Mouse (Mus musculus): ENCODE data around the gene Pafah1b1. TPM values are rescaled to one million over a fixed set of nuclear protein-coding genes. Genes with fewer than 3 reads are reported as not detected.

The Pafah1b1 gene
- total and polyA plus RNA-seq, 2 experiments from 2014 or later: 82.6 to 181 TPM

DNA sequence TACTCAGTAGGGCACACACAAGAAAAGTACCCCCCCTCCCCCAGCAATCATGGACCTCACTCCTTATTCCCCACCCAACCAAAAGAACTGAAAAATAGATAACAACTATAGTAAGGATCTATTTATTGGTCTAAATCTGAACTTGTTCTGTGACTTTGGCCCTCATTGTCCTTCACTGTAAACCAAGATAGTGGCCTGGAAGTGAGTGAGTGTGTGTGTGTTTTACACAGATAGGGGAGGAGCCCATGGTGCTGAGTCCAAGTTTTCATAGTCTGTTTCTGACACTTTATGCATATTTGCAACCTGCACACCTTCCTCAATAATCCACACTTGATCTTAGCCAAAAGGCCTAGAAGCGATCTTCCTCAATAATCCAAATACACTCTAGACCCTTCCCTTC is 75.8 kb downstream of the Pafah1b1 start:
- Histone ChIP-seq H3K4me2 (ENCODE audit: low read depth, low read length) (peak overlapping the region; percentile 82), H3K9me3 (ENCODE audit: low read length) (no peaks in the 10 kb centered on the region), H3K4me3 (ENCODE audit: low read length) (peak overlapping the region; percentile 83), H3K9ac (replicated peaks; ENCODE audit: low read length) (peak overlapping the region; percentile 90), H3K4me1 (ENCODE audit: insufficient read depth, low read length) (peaks cover 28% of the 10 kb centered on the region), H3K27me3 (ENCODE audit: insufficient read depth, low read length) (no peaks in the 10 kb centered on the region), H3K27ac (peak overlapping the region; percentile 85), H3K36me3 (ENCODE audit: insufficient read depth, low read length) (no peaks in the 10 kb centered on the region)
- ATAC-seq (no peak; the same call in 1 of the 2 replicates), DNase-seq (ENCODE audit: low spot score) (no peak)
- WGBS: 6% methylated on average over 1 of the region's 1 CpGs
- TF ChIP-seq CTCF (IDR thresholded peaks at IDR 0.05; ENCODE audit: low read depth): no peak

DNA sequence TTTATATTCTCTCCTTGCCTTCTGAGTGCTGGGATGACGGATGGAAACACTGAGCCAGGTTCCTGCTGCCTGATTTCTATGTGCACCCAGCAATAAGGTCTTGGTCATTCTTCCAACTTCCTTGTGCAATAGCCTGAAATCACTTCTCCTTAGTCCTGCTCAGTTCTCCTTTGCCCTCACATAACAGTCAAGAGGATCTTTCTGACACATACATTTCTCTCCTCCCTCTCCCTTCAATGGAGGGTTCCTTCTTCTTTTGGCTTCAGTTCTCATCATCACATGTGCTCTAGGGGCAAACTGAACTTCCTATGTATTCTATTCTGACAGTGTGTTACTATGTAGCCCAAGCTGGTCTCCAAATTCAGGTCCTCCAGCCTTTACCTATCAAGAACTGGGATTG is 76.5 kb downstream of the Pafah1b1 start:
- peaks cover 22% of the 10 kb centered on the region for H3K4me1 ChIP-seq (ENCODE audit: insufficient read depth, low read length)
- H3K4me3 ChIP-seq (ENCODE audit: low read length): no peak overlapping the region
- no peak overlapping the region for H3K9ac ChIP-seq (replicated peaks; ENCODE audit: low read length)
- H3K9me3 ChIP-seq (ENCODE audit: low read length): no peaks in the 10 kb centered on the region
- ATAC-seq (no peak), DNase-seq (ENCODE audit: low spot score) (no peak)
- 84% methylated on average over 1 of the region's 1 CpGs for WGBS
- H3K4me2 ChIP-seq (ENCODE audit: low read depth, low read length): no peak overlapping the region
- H3K27ac ChIP-seq: no peak overlapping the region; the same call in 1 of the 2 replicates
- no peak for TF ChIP-seq CTCF (IDR thresholded peaks at IDR 0.05; ENCODE audit: low read depth)
- H3K27me3 ChIP-seq (ENCODE audit: insufficient read depth, low read length): no peaks in the 10 kb centered on the region
- no peaks in the 10 kb centered on the region for H3K36me3 ChIP-seq (ENCODE audit: insufficient read depth, low read length)

DNA sequence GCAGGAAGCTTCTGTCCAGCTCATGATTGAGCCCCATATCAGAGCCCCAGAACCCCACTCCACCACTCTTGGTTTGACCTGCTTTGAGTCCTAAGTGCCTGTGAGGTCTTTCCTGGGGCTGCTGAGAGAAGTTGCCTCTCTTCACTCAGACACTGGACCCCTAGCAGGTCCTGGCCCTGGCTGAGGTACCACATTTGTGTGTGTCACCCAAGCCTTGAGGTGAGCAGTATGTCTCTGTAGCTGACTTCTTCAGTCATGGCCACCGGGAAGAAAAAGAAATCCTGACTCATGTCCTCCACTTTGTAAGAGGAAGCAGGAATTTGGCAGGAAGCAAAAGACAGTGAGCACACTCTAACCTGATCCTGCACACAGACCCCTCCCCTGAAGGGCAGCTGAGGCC is 84.8 kb downstream of the Pafah1b1 start:
- Histone ChIP-seq H3K27me3 (ENCODE audit: insufficient read depth, low read length) (no peaks in the 10 kb centered on the region), H3K36me3 (ENCODE audit: insufficient read depth, low read length) (no peaks in the 10 kb centered on the region), H3K9ac (replicated peaks; ENCODE audit: low read length) (no peak overlapping the region), H3K9me3 (ENCODE audit: low read length) (no peaks in the 10 kb centered on the region), H3K4me1 (ENCODE audit: insufficient read depth, low read length) (peaks cover 5% of the 10 kb centered on the region; the same call in 1 of the 2 replicates), H3K4me2 (ENCODE audit: low read depth, low read length) (no peak overlapping the region), H3K27ac (no peak overlapping the region), H3K4me3 (ENCODE audit: low read length) (no peak overlapping the region)
- no peak for TF ChIP-seq CTCF (IDR thresholded peaks at IDR 0.05; ENCODE audit: low read depth)
- ATAC-seq (no peak), DNase-seq (ENCODE audit: low spot score) (no peak)
- 72% methylated on average over 1 of the region's 1 CpGs for WGBS

DNA sequence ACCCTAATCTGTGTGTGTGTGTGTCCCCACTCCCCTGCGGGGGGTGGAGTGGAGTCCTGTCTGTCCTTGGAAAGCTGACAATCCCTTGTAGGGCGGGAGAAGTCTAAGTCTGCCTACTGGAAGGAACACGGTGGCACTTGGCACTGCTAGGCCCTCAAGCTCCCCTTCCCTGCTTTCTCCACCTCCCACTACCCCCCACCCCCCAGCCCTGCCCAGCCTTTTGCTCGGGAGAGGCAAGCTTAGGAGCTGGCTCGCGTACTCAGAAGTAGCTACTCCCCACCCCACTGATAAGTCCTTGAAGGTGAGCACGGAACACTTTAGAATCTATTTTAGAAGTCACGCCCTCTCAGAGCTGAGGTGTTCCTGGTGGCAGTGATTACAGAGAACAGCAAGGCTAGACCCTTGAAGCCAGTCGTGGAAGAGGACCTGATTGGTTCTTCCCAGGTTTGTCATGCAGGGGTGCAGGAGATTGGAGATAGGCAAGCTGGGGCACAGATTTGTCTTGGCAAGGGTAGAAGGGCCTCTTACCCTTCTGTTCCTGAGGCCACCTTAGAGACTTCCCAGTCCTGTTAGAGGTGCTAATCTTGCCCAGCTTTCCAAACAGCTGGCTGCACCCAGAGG is 85.6 kb downstream of the Pafah1b1 start:
- Histone ChIP-seq H3K4me1 (ENCODE audit: insufficient read depth, low read length) (peaks cover 5% of the 10 kb centered on the region; the same call in 1 of the 2 replicates), H3K4me2 (ENCODE audit: low read depth, low read length) (peak overlapping the region; percentile 83), H3K4me3 (ENCODE audit: low read length) (peak overlapping the region; percentile 67), H3K27ac (peak overlapping the region; percentile 96), H3K27me3 (ENCODE audit: insufficient read depth, low read length) (no peaks in the 10 kb centered on the region), H3K36me3 (ENCODE audit: insufficient read depth, low read length) (no peaks in the 10 kb centered on the region), H3K9ac (replicated peaks; ENCODE audit: low read length) (peak overlapping the region; percentile 80), H3K9me3 (ENCODE audit: low read length) (no peaks in the 10 kb centered on the region)
- 11% methylated on average over 9 of the region's 9 CpGs for WGBS
- DNase-seq (ENCODE audit: low spot score) (peak; percentile 8), ATAC-seq (peak; percentile 72)
- TF ChIP-seq CTCF (IDR thresholded peaks at IDR 0.05; ENCODE audit: low read depth): no peak

DNA sequence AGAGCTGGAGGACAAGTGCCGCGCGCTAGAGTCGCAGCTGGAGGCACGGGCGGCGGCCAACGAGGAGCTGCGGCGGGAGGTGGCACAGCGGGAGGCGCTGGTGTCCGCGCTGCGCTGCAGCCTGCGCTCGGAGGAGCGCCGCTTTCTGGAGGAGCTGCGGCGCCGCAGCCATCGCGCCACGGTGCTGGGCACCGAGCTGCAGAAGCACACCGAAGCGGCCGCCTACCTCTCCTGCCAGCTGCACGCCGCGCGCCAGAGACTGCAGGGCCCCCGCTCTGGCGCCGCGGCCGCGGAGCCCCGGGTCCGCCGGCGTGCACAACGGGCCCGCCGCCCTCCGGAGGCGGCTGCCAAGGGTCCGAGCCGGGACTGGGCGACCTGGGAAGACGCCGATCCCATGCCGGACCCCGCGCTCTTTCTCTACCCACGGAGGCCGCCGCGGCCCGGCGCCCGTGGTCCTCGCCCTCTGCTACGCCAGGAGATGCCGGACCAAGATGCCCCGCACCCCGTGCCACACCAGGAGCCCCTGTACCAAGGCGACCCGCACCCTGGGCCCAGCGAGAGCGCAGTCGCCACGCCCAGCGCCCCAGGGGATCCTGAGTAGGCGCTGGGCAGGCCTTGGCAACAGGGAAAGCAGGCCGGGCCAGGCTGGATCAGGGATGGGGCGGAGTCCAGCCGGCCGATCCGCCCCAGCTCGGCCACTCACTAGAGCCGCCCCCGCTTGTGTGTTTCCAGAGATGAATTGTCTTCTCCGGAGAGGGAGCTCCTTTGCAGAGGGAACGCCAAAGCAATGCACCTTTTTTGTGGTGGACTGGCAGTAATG is 86.3 kb downstream of the Pafah1b1 start:
- peak overlapping the region; percentile 83 for H3K4me2 ChIP-seq (ENCODE audit: low read depth, low read length)
- peak overlapping the region; percentile 67 for H3K4me3 ChIP-seq (ENCODE audit: low read length)
- TF ChIP-seq CTCF (IDR thresholded peaks at IDR 0.05; ENCODE audit: low read depth): 0 out of 2 replicates have a peak, but pooled peaks have one; percentile 5
- H3K4me1 ChIP-seq (ENCODE audit: insufficient read depth, low read length): peaks cover 5% of the 10 kb centered on the region; the same call in 1 of the 2 replicates
- 1% methylated on average over 81 of the region's 86 CpGs for WGBS
- H3K27ac ChIP-seq: peak overlapping the region; percentile 96
- DNase-seq (ENCODE audit: low spot score) (peak; percentile 88), ATAC-seq (peak; percentile 90)
- H3K27me3 ChIP-seq (ENCODE audit: insufficient read depth, low read length): no peaks in the 10 kb centered on the region
- H3K9me3 ChIP-seq (ENCODE audit: low read length): no peaks in the 10 kb centered on the region
- H3K36me3 ChIP-seq (ENCODE audit: insufficient read depth, low read length): no peaks in the 10 kb centered on the region
- peak overlapping the region; percentile 80 for H3K9ac ChIP-seq (replicated peaks; ENCODE audit: low read length)

GRCm38 (mm10) chr11:74637486-74637885 is 87.0 kb downstream of the Pafah1b1 start:
- 20% methylated on average over 8 of the region's 8 CpGs for WGBS
- DNase-seq (ENCODE audit: low spot score) (peak; percentile 25), ATAC-seq (no peak)
- Histone ChIP-seq H3K9ac (replicated peaks; ENCODE audit: low read length) (peak overlapping the region; percentile 80), H3K9me3 (ENCODE audit: low read length) (no peaks in the 10 kb centered on the region), H3K4me1 (ENCODE audit: insufficient read depth, low read length) (peaks cover 5% of the 10 kb centered on the region; the same call in 1 of the 2 replicates), H3K36me3 (ENCODE audit: insufficient read depth, low read length) (no peaks in the 10 kb centered on the region), H3K27me3 (ENCODE audit: insufficient read depth, low read length) (no peaks in the 10 kb centered on the region), H3K4me2 (ENCODE audit: low read depth, low read length) (peak overlapping the region; percentile 83), H3K27ac (peak overlapping the region; percentile 96), H3K4me3 (ENCODE audit: low read length) (peak overlapping the region; percentile 67)
- TF ChIP-seq CTCF (IDR thresholded peaks at IDR 0.05; ENCODE audit: low read depth): no peak

All from hindbrain, postnatal 0 days (tissue).